Mouse (Mus musculus) heart, postnatal 10 days (tissue): Measurements from ENCODE around the gene 9630041A04Rik. TPM values are rescaled to one million over a fixed set of nuclear protein-coding genes. Genes with fewer than 3 reads are reported as not detected.

ENCODE experiments used
- DNase-seq, 2 experiments: peaks; one replicate each; pipeline ENCODE4 v3.0.0; 2021
- intact Hi-C: fragments of 180-260 bp; cut with DNase I; formaldehyde crosslinking; loops from one replicate; pipeline ENCODE4 v1.15.1; 2025
- total RNA-seq, 2 experiments: library from RNA; stranded (reverse); gene quantifications; 2 replicates each; pipeline ENCODE4 v1.2.3; 2021

The 9630041A04Rik gene
- total RNA-seq, 2 experiments from 2014 or later: not detected

DNA sequence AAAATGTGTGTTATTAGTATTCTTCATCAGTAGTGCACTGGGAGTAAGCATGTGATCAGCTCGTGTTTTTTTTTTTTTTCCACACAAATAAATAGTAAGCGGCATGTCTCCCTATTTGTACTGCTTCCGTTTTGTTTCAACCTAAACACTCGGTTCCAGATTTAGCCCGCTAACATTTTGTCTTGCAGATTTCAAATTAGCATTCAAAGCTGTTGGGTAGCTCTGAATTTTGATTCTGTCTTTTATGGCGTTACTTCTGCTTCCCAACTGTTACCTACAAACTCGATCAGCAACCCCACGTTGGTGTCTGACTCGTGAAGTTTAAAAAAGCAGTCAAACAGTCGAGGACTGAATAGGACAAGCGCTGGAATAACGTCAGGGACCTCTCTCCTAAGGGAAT, 129.2 kb downstream of the 9630041A04Rik start:
- DNase-seq: no peak
- intact Hi-C loops: no loop called here
